9 mouse cellular contexts compared by ENCODE assay signal in genomic region chr11:107573061-107573692, GRCm38 (mm10). TPM values are rescaled to one million over a fixed set of nuclear protein-coding genes. Genes with fewer than 3 reads are reported as not detected.
DNase-seq lines count a peak whose midpoint lies in the region; ATAC-seq lines count a peak whose summit lies in the region.
"Had no signal": no experiment of that assay in that cellular context is flagged by ENCODE, and none has a peak within 500 bp of the region (broad histone marks: within the 10 kb centered on the region; RNA-seq: fewer than 3 reads in every experiment).

No protein-coding gene starts in this region.

- ATAC-seq in lung, embryonic 16.5 days (ENCODE audit: low read depth): peak; percentile 60

- no peak overlapping the region for H3K4me3 ChIP-seq in lung, embryonic 16.5 days (ENCODE audit: low read length)
- H3K4me3 ChIP-seq: limb, embryonic 12.5 days had no signal

- H3K4me2 ChIP-seq in lung, embryonic 16.5 days (ENCODE audit: low read depth, low read length): no peak overlapping the region
- H3K4me2 ChIP-seq: limb, embryonic 12.5 days had no signal

- DNase-seq in cerebellum, postnatal 10 days: peak; percentile 38 to 46
- DNase-seq in cerebellum, adult 18-20 months: no peak
- peak; percentile 75 for DNase-seq in adrenal gland, postnatal 10 days
- DNase-seq in kidney, adult 11 months: peak; percentile 85
- DNase-seq in thymus, postnatal 4 days: peak; percentile 51
- no peak for DNase-seq in frontal cortex, postnatal 10 days (ENCODE audit: low spot score in 2 of 2)
- no peak for DNase-seq in cerebellum, postnatal 36 days

- no peaks in the 10 kb centered on the region for H3K27me3 ChIP-seq in lung, embryonic 16.5 days (ENCODE audit: control insufficient read depth, insufficient read depth, low read depth, low read length)
- H3K27me3 ChIP-seq: limb, embryonic 12.5 days had no signal

- no peak overlapping the region; the same call in 1 of the 2 replicates for H3K27ac ChIP-seq in lung, embryonic 16.5 days (ENCODE audit: low read length)
- H3K27ac ChIP-seq: limb, embryonic 12.5 days had no signal

- H3K36me3 ChIP-seq in lung, embryonic 16.5 days (ENCODE audit: control insufficient read depth, insufficient read depth, low read length): peaks cover 11% of the 10 kb centered on the region; the same call in 1 of the 2 replicates

- no peaks in the 10 kb centered on the region for H3K9me3 ChIP-seq in lung, embryonic 16.5 days (ENCODE audit: control insufficient read depth, low read length)
- H3K9me3 ChIP-seq: limb, embryonic 12.5 days had no signal

- H3K9ac ChIP-seq in lung, embryonic 16.5 days (ENCODE audit: low read length): no peak overlapping the region
- H3K9ac ChIP-seq: limb, embryonic 12.5 days had no signal

- 33% methylated on average over 11 of the region's 11 CpGs for WGBS in lung, embryonic 16.5 days

- peaks cover 10% of the 10 kb centered on the region for H3K4me1 ChIP-seq in lung, embryonic 16.5 days (replicated peaks; ENCODE audit: control insufficient read depth, insufficient read depth, low read length)

RNA-seq across cellular contexts. Expression of gene Helz, which starts 25.4 kb away (rescaled TPM):
- total RNA-seq in adrenal gland, postnatal 10 days (2021): 10 to 100 TPM; 25.0 to 33.7 TPM
- polyA plus RNA-seq in lung, embryonic 16.5 days (2015; fragmentation: Nextera tagmentation; extraction: Ambion mirVana): 21.3 and 21.4 TPM in 2 replicates

Comparison
In these comparisons a context has a peak if more than half of its experiments do, and no peak if none do; other contexts are left out.
1. DNase-seq: peak in cerebellum, postnatal 10 days (2 of 2), adrenal gland, postnatal 10 days (single experiment), kidney, adult 11 months (single experiment) and thymus, postnatal 4 days (single experiment); none in cerebellum, adult 18-20 months (0 of 2), frontal cortex, postnatal 10 days (0 of 2) and cerebellum, postnatal 36 days (0 of 2).